9 mouse cellular contexts compared by ENCODE assay signal in genomic region chr4:95346722-95347197, GRCm38 (mm10).
DNase-seq lines count a peak whose midpoint lies in the region; ATAC-seq and TF ChIP-seq lines count a peak whose summit lies in the region.
"Had no signal": no experiment of that assay in that cellular context is flagged by ENCODE, and none has a peak within 500 bp of the region (broad histone marks: within the 10 kb centered on the region; RNA-seq: fewer than 3 reads in every experiment).

No protein-coding gene starts in this region.

- H3K4me2 ChIP-seq in forebrain, embryonic 12.5 days, result no peak overlapping the region
- no peak overlapping the region for H3K4me2 ChIP-seq in kidney, embryonic 15.5 days
- H3K4me2 ChIP-seq in limb, embryonic 15.5 days, result no peak overlapping the region
- no peak overlapping the region for H3K4me2 ChIP-seq in stomach, embryonic 15.5 days

- no peak overlapping the region for H3K4me3 ChIP-seq in gastrocnemius, adult 2 months
- H3K4me3 ChIP-seq in forebrain, embryonic 12.5 days (replicated peaks), result no peak overlapping the region
- H3K4me3 ChIP-seq in kidney, embryonic 15.5 days (replicated peaks), result no peak overlapping the region
- no peak overlapping the region for H3K4me3 ChIP-seq in limb, embryonic 15.5 days
- no peak overlapping the region for H3K4me3 ChIP-seq in stomach, embryonic 15.5 days (replicated peaks)

- no peak overlapping the region for H3K9ac ChIP-seq in forebrain, embryonic 12.5 days
- H3K9ac ChIP-seq in kidney, embryonic 15.5 days, result no peak overlapping the region
- no peak overlapping the region for H3K9ac ChIP-seq in limb, embryonic 15.5 days
- no peak overlapping the region for H3K9ac ChIP-seq in stomach, embryonic 15.5 days

- no peak overlapping the region for H3K27ac ChIP-seq in gastrocnemius, adult 2 months
- peak overlapping the region; percentile 63; the same call in 1 of the 2 replicates for H3K27ac ChIP-seq in forebrain, embryonic 12.5 days
- H3K27ac ChIP-seq in kidney, embryonic 15.5 days, result 0 out of 2 replicates have a peak overlapping the region, but pooled peaks have one; percentile 37
- peak overlapping the region; percentile 55 for H3K27ac ChIP-seq in limb, embryonic 15.5 days
- H3K27ac ChIP-seq in stomach, embryonic 15.5 days, result peak overlapping the region; percentile 37; the same call in 1 of the 2 replicates

- intact Hi-C loops in gastrocnemius, adult 2 months (cut with DNase I), result no loop called here

- WGBS in forebrain, embryonic 12.5 days, result 42% methylated on average over 3 of the region's 3 CpGs
- 35% methylated on average over 3 of the region's 3 CpGs for WGBS in kidney, embryonic 15.5 days
- 28% methylated on average over 3 of the region's 3 CpGs for WGBS in limb, embryonic 15.5 days
- WGBS in stomach, embryonic 15.5 days, result 48% methylated on average over 3 of the region's 3 CpGs

- peak; percentile 21 for DNase-seq in gastrocnemius, adult 2 months
- DNase-seq in gastrocnemius, adult 8-10 months (ENCODE audit: low spot score in 2 of 2), result no peak
- DNase-seq in B cell, adult 2 months, result no peak

- ATAC-seq in forebrain, embryonic 12.5 days (ENCODE audit: low FRiP score), result peak; percentile 74
- ATAC-seq in kidney, embryonic 15.5 days (replicated peaks; ENCODE audit: low FRiP score), result peak; percentile 52; the same call in 1 of the 2 replicates
- peak; percentile 84; the same call in 1 of the 2 replicates for ATAC-seq in limb, embryonic 15.5 days (ENCODE audit: insufficient number of reproducible peaks, low FRiP score, low TSS enrichment, low read depth)
- ATAC-seq in stomach, embryonic 15.5 days (ENCODE audit: insufficient read depth, low FRiP score, low read depth), result peak; percentile 39; the same call in 1 of the 2 replicates
- no peak for ATAC-seq in erythroblast, adult 5-6 weeks (replicated peaks; ENCODE audit: low FRiP score, poor library complexity, severe bottlenecking)

- H3K4me1 ChIP-seq in forebrain, embryonic 12.5 days, result peaks cover 20% of the 10 kb centered on the region; the same call in 1 of the 2 replicates
- H3K4me1 ChIP-seq in kidney, embryonic 15.5 days, result 0 out of 2 replicates have a peak, but pooled peaks cover 3% of the 10 kb centered on the region
- peaks cover 4% of the 10 kb centered on the region; the same call in 1 of the 2 replicates for H3K4me1 ChIP-seq in limb, embryonic 15.5 days
- no peaks in the 10 kb centered on the region for H3K4me1 ChIP-seq in stomach, embryonic 15.5 days

- H3K27me3 ChIP-seq in forebrain, embryonic 12.5 days, result no peaks in the 10 kb centered on the region
- H3K27me3 ChIP-seq in kidney, embryonic 15.5 days, result no peaks in the 10 kb centered on the region
- H3K27me3 ChIP-seq in limb, embryonic 15.5 days, result no peaks in the 10 kb centered on the region
- H3K27me3 ChIP-seq in stomach, embryonic 15.5 days (replicated peaks), result no peaks in the 10 kb centered on the region
- H3K27me3 ChIP-seq: CH12.LX had no signal

- TF ChIP-seq CTCF in gastrocnemius, adult 2 months (IDR thresholded peaks at IDR 0.05), result no peak

- H3K9me3 ChIP-seq in forebrain, embryonic 12.5 days, result no peaks in the 10 kb centered on the region
- H3K9me3 ChIP-seq in kidney, embryonic 15.5 days (replicated peaks), result no peaks in the 10 kb centered on the region
- H3K9me3 ChIP-seq in limb, embryonic 15.5 days, result no peaks in the 10 kb centered on the region
- no peaks in the 10 kb centered on the region for H3K9me3 ChIP-seq in stomach, embryonic 15.5 days

- no peaks in the 10 kb centered on the region for H3K36me3 ChIP-seq in forebrain, embryonic 12.5 days (replicated peaks)
- no peaks in the 10 kb centered on the region for H3K36me3 ChIP-seq in kidney, embryonic 15.5 days
- no peaks in the 10 kb centered on the region for H3K36me3 ChIP-seq in limb, embryonic 15.5 days
- H3K36me3 ChIP-seq in stomach, embryonic 15.5 days, result no peaks in the 10 kb centered on the region
